Mouse (Mus musculus) neural tube, embryonic 11.5 days (tissue): Measurements from ENCODE around the gene Ifitm10. TPM values are rescaled to one million over a fixed set of nuclear protein-coding genes. Genes with fewer than 3 reads are reported as not detected.
A peak's percentile ranks its signal among the peaks of the same experiment; 100 is the strongest.
"Not testable (repeated sequence)": the region's sequence is repeated elsewhere in the genome, so short reads cannot be mapped to it uniquely, and the experiment has no call there.

Experiments
- ATAC-seq: fragments of 200-750 bp; cut with Nextera tagmentation; 2 replicates; pipeline ENCODE4 v1.8.0; 2017; ENCODE audit warnings: moderate number of reproducible peaks, mild to moderate bottlenecking, moderate TSS enrichment, moderate library complexity; ENCODE audit not compliant: insufficient read depth, low FRiP score, low TSS enrichment
- DNase-seq: peaks from one replicate; pipeline ENCODE4 v3.0.0-alpha.2; 2015; ENCODE audit warnings: low spot score
- H3K27ac ChIP-seq: fragments of 300-500 bp; sonication (generic); 2 replicates; pipeline ENCODE4 v1.5.1; 2014; ENCODE audit warnings: low read depth, mild to moderate bottlenecking, low read length
- H3K27me3 ChIP-seq: fragments of 300-500 bp; sonication (generic); 2 replicates; pipeline ENCODE4 v1.6.1; 2014; ENCODE audit warnings: mild to moderate bottlenecking, low read length, mixed read lengths; ENCODE audit not compliant: control insufficient read depth, insufficient read depth
- H3K36me3 ChIP-seq: fragments of 300-500 bp; sonication (generic); 2 replicates; pipeline ENCODE4 v1.6.1; 2014; ENCODE audit warnings: mild to moderate bottlenecking, low read length, moderate library complexity, mixed read lengths; ENCODE audit not compliant: control insufficient read depth, insufficient read depth
- H3K4me1 ChIP-seq: fragments of 300-500 bp; sonication (generic); 2 replicates; pipeline ENCODE4 v1.6.1; 2014; ENCODE audit warnings: low read length, mixed read lengths; ENCODE audit not compliant: control insufficient read depth, insufficient read depth
- H3K4me2 ChIP-seq: fragments of 300-500 bp; sonication (generic); 2 replicates; pipeline ENCODE4 v1.6.1; 2014; ENCODE audit warnings: low read depth, mild to moderate bottlenecking, moderate library complexity
- H3K4me3 ChIP-seq: fragments of 300-500 bp; sonication (generic); 2 replicates; pipeline ENCODE4 v1.5.1; 2014; ENCODE audit warnings: low read depth, low read length
- H3K9ac ChIP-seq: fragments of 300-500 bp; sonication (generic); 2 replicates; pipeline ENCODE4 v1.6.1; 2014; ENCODE audit warnings: mild to moderate bottlenecking, low read length
- H3K9me3 ChIP-seq: fragments of 300-500 bp; sonication (generic); 2 replicates; pipeline ENCODE4 v1.6.1; 2016; ENCODE audit warnings: low read length; ENCODE audit not compliant: control insufficient read depth
- WGBS: fragments of 180-500 bp; shearing (Covaris S2); extraction: QIAGEN DNeasy Blood & Tissue Kit; methylation state at CpG from one replicate; pipeline ENCODE4 v1.1.7; 2014; 5-methylcytosine and 5-hydroxymethylcytosine counted together
- polyA plus RNA-seq: library from polyadenylated mRNA; unstranded; fragments of >200 nt; fragmentation: Nextera tagmentation; extraction: Ambion mirVana; gene quantifications from 2 replicates; pipeline ENCODE4 v1.2.1, GENCODE M21; 2014

Gene Ifitm10
- polyA plus RNA-seq, 1 experiment from 2014 or later: not detected

- Histone ChIP-seq H3K27me3 (no peaks in the 10 kb centered on the region), H3K4me3 (no peak overlapping the region), H3K36me3 (no peaks in the 10 kb centered on the region), H3K4me2 (no peak overlapping the region), H3K9ac (no peak overlapping the region), H3K27ac (no peak overlapping the region), H3K9me3 (no peaks in the 10 kb centered on the region), H3K4me1 (no peaks in the 10 kb centered on the region)
- no peak for DNase-seq
- no peak for ATAC-seq
- 73% methylated on average over 3 of the region's 3 CpGs for WGBS
These were observed 31.3 kb downstream of the Ifitm10 start for GRCm38 (mm10) chr7:142342247-142342640.

- Histone ChIP-seq H3K4me1 (no peaks in the 10 kb centered on the region), H3K9me3 (no peaks in the 10 kb centered on the region), H3K4me2 (no peak overlapping the region), H3K9ac (no peak overlapping the region), H3K27me3 (no peaks in the 10 kb centered on the region), H3K4me3 (no peak overlapping the region), H3K27ac (no peak overlapping the region), H3K36me3 (no peaks in the 10 kb centered on the region)
- 75% methylated on average over 10 of the region's 10 CpGs for WGBS
- no peak for DNase-seq
- ATAC-seq: no peak
These were observed 31.8 kb downstream of the Ifitm10 start for GRCm38 (mm10) chr7:142341564-142342246.

DNA sequence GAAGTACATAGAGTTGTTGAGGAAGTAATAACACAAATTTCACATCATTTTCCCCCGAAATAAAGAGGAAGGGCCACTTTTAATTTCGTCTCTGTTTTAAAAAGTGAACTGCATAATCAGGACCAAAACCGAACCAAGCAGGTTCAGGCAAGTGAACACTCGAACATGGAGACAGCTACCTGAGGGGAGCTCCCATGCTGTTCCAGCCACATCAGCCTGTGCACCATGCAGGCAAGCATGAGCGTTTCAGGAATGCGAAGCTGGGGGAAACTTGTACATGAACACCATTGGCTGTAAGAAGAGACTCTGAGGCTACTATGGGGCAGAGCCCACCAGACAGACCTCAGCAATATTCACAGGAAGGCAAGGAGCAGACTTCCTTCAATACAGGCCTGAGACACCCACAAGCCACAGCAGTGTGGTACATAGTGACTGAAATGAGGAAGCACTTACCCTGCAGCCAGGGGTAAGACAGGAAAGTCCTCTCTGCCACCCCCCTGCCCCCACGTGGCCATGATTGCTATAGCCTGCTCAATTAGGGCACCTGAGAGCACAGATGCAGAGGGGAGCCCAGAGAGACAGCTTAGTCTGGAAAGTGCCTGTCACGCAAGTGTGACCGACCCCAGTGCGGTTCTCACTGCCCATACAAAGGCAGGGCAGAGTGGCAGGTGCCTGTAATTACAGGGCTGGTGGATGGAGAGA, 33.1 kb downstream of the Ifitm10 start:
- ATAC-seq: no peak
- no peak overlapping the region for H3K4me3 ChIP-seq
- 53% methylated on average over 10 of the region's 10 CpGs for WGBS
- H3K9me3 ChIP-seq: no peaks in the 10 kb centered on the region
- no peak overlapping the region for H3K9ac ChIP-seq
- no peaks in the 10 kb centered on the region for H3K36me3 ChIP-seq
- no peak overlapping the region for H3K4me2 ChIP-seq
- H3K27ac ChIP-seq: no peak overlapping the region
- H3K4me1 ChIP-seq: no peaks in the 10 kb centered on the region
- no peak for DNase-seq
- H3K27me3 ChIP-seq: no peaks in the 10 kb centered on the region

GRCm38 (mm10) chr7:142335151-142335550, 38.4 kb downstream of the Ifitm10 start:
- ATAC-seq: no peak
- Histone ChIP-seq H3K9me3 (no peaks in the 10 kb centered on the region), H3K27me3 (no peaks in the 10 kb centered on the region), H3K4me3 (no peak overlapping the region), H3K9ac (no peak overlapping the region; the same call in 1 of the 2 replicates), H3K36me3 (no peaks in the 10 kb centered on the region), H3K4me2 (no peak overlapping the region), H3K4me1 (no peaks in the 10 kb centered on the region), H3K27ac (no peak overlapping the region)
- 88% methylated on average over 8 of the region's 8 CpGs for WGBS
- no peak for DNase-seq

DNA sequence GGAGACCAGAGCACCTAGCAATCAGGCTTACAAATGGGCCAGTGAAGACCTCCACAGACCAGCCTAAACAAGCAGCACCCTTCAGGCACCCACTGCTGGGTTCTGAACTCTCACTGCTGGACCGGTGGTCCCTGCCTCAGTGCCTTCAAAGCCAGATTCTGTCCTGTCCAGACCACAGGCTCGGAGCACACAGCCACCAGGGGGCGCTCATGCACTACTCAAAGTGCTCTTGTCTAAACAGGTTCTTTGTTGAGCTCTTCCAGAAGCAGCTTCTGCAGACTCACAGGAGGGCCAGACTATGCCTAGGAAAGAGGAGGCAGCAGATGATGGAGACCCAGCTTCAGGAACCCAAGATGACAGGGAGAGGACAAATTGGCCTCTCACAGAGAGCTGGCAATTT, 39.3 kb downstream of the Ifitm10 start:
- H3K4me1 ChIP-seq: no peaks in the 10 kb centered on the region
- no peak overlapping the region for H3K4me2 ChIP-seq
- no peak overlapping the region for H3K9ac ChIP-seq
- no peak overlapping the region for H3K27ac ChIP-seq
- H3K36me3 ChIP-seq: no peaks in the 10 kb centered on the region
- H3K4me3 ChIP-seq: no peak overlapping the region
- peak; percentile 94 for DNase-seq
- no peaks in the 10 kb centered on the region for H3K9me3 ChIP-seq
- no peaks in the 10 kb centered on the region for H3K27me3 ChIP-seq
- peak; percentile 75; the same call in 1 of the 2 replicates for ATAC-seq
- WGBS: 6% methylated on average over 3 of the region's 3 CpGs

- not testable (repeated sequence) for ATAC-seq, H3K27me3 ChIP-seq, H3K36me3 ChIP-seq, H3K4me2 ChIP-seq, H3K9ac ChIP-seq, H3K9me3 ChIP-seq, H3K4me1 ChIP-seq, H3K4me3 ChIP-seq, H3K27ac ChIP-seq, DNase-seq
- WGBS: 90% methylated on average over 4 of the region's 9 CpGs
These were observed 40.8 kb downstream of the Ifitm10 start for GRCm38 (mm10) chr7:142332741-142333140.

DNA sequence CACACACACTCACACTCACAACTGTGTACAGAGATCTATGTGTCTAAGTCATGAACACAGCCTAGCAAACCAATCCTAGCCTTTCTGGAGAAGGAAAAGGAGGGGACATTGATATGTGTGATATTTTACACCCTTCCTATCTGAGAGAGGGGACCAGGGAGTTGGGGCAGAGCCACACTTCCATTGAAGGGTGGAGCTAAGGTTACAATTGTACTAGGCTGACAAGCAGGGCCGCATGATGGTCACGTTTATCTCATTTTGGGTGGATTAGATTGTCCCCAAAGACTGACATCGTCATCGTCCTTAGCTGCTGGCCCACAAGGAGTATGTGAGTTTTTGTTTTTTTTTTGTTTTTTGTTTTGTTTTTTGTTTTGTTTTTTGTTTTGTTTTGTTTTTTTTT, 42.3 kb downstream of the Ifitm10 start:
- H3K9ac ChIP-seq: no peak overlapping the region
- WGBS: 84% methylated on average over 4 of the region's 4 CpGs
- H3K4me3 ChIP-seq: no peak overlapping the region
- no peak for ATAC-seq
- no peaks in the 10 kb centered on the region for H3K36me3 ChIP-seq
- no peaks in the 10 kb centered on the region for H3K4me1 ChIP-seq
- no peak for DNase-seq
- H3K4me2 ChIP-seq: no peak overlapping the region
- no peaks in the 10 kb centered on the region for H3K9me3 ChIP-seq
- H3K27ac ChIP-seq: no peak overlapping the region
- H3K27me3 ChIP-seq: no peaks in the 10 kb centered on the region

GRCm38 (mm10) chr7:142330271-142330724, 43.3 kb downstream of the Ifitm10 start:
- no peaks in the 10 kb centered on the region for H3K27me3 ChIP-seq
- no peak for DNase-seq
- H3K9me3 ChIP-seq: no peaks in the 10 kb centered on the region
- no peaks in the 10 kb centered on the region for H3K4me1 ChIP-seq
- ATAC-seq: no peak
- WGBS: 67% methylated on average over 9 of the region's 9 CpGs
- no peak overlapping the region for H3K27ac ChIP-seq
- H3K4me2 ChIP-seq: no peak overlapping the region
- no peak overlapping the region for H3K4me3 ChIP-seq
- H3K9ac ChIP-seq: no peak overlapping the region
- no peaks in the 10 kb centered on the region for H3K36me3 ChIP-seq

GRCm38 (mm10) chr7:142328507-142328906, 45.0 kb downstream of the Ifitm10 start:
- H3K36me3 ChIP-seq: no peaks in the 10 kb centered on the region
- H3K27ac ChIP-seq: no peak overlapping the region
- no peaks in the 10 kb centered on the region for H3K9me3 ChIP-seq
- H3K4me3 ChIP-seq: no peak overlapping the region
- no peak overlapping the region for H3K9ac ChIP-seq
- 55% methylated on average over 3 of the region's 3 CpGs for WGBS
- no peaks in the 10 kb centered on the region for H3K4me1 ChIP-seq
- DNase-seq (no peak), ATAC-seq (no peak)
- H3K4me2 ChIP-seq: no peak overlapping the region
- H3K27me3 ChIP-seq: no peaks in the 10 kb centered on the region
